Mouse (Mus musculus) kidney, postnatal 4 days (tissue): ENCODE results near the gene Kcnj15.

ENCODE experiments used
- DNase-seq, 2 experiments: peaks; one replicate each; pipeline ENCODE4 v3.0.0; 2021; ENCODE audit warnings: mixed read lengths in 2 of 2

The Kcnj15 gene

GRCm38 (mm10) chr16:95292843-95293505, 35.6 kb downstream of the Kcnj15 start:
- no peak for DNase-seq

- no peak for DNase-seq
Measured at GRCm38 (mm10) chr16:95297651-95298050, 40.3 kb downstream of the Kcnj15 start.

- no peak for DNase-seq
Measured at GRCm38 (mm10) chr16:95301667-95302066, 44.3 kb downstream of the Kcnj15 start.

- no peak for DNase-seq
Measured at GRCm38 (mm10) chr16:95303676-95304075, 46.3 kb downstream of the Kcnj15 start.

GRCm38 (mm10) chr16:95307823-95308360, 50.5 kb downstream of the Kcnj15 start:
- no peak for DNase-seq

- peak; percentile 18 to 31 for DNase-seq
Measured at GRCm38 (mm10) chr16:95321945-95322625, 64.7 kb downstream of the Kcnj15 start.

GRCm38 (mm10) chr16:95332159-95332558, 74.8 kb downstream of the Kcnj15 start:
- no peak for DNase-seq

GRCm38 (mm10) chr16:95340885-95341791, 83.8 kb downstream of the Kcnj15 start:
- peak; percentile 88 to 89 for DNase-seq

GRCm38 (mm10) chr16:95342030-95342429, 84.7 kb downstream of the Kcnj15 start:
- no peak for DNase-seq

- no peak for DNase-seq
Measured at GRCm38 (mm10) chr16:95344961-95345360, 87.6 kb downstream of the Kcnj15 start.

GRCm38 (mm10) chr16:95345882-95346281, 88.5 kb downstream of the Kcnj15 start:
- peak; percentile 80 to 83 for DNase-seq

GRCm38 (mm10) chr16:95347202-95347601, 89.8 kb downstream of the Kcnj15 start:
- DNase-seq = peak; percentile 61 to 74

GRCm38 (mm10) chr16:95348555-95348954, 91.2 kb downstream of the Kcnj15 start:
- no peak for DNase-seq

- DNase-seq = no peak
Measured at GRCm38 (mm10) chr16:95349344-95349743, 92.0 kb downstream of the Kcnj15 start.

- DNase-seq = no peak
Measured at GRCm38 (mm10) chr16:95349745-95350144, 92.4 kb downstream of the Kcnj15 start.
